Mouse (Mus musculus) midbrain, embryonic 16.5 days (tissue): ENCODE measurements around the gene Slc30a2. TPM values are rescaled to one million over a fixed set of nuclear protein-coding genes. Genes with fewer than 3 reads are reported as not detected.
"Not testable (repeated sequence)": the region's sequence is repeated elsewhere in the genome, so short reads cannot be mapped to it uniquely, and the experiment has no call there.

ENCODE experiments used
- ATAC-seq: fragments of 200-750 bp; cut with Nextera tagmentation; 2 replicates; pipeline ENCODE4 v1.8.0; 2017; ENCODE audit warnings: moderate TSS enrichment
- H3K27ac ChIP-seq: fragments of 300-500 bp; sonication (generic); 2 replicates; pipeline ENCODE4 v1.5.1; 2014; ENCODE audit warnings: mild to moderate bottlenecking, low read length, mixed read lengths
- H3K27me3 ChIP-seq: fragments of 300-500 bp; sonication (generic); 2 replicates; pipeline ENCODE4 v1.6.1; 2014; ENCODE audit warnings: low read depth, low read length, mixed read lengths; ENCODE audit not compliant: control insufficient read depth, insufficient read depth
- H3K36me3 ChIP-seq: fragments of 300-500 bp; sonication (generic); 2 replicates; pipeline ENCODE4 v1.6.1; 2014; ENCODE audit warnings: mild to moderate bottlenecking, low read length, moderate library complexity, mixed read lengths; ENCODE audit not compliant: control insufficient read depth, insufficient read depth
- H3K4me1 ChIP-seq: fragments of 300-500 bp; sonication (generic); 2 replicates; pipeline ENCODE4 v1.6.1; 2014; ENCODE audit warnings: mild to moderate bottlenecking, low read length, mixed read lengths; ENCODE audit not compliant: control insufficient read depth, insufficient read depth
- H3K4me2 ChIP-seq: fragments of 300-500 bp; sonication (generic); 2 replicates; pipeline ENCODE4 v1.6.1; 2014; ENCODE audit warnings: mild to moderate bottlenecking, low read length, mixed read lengths
- H3K4me3 ChIP-seq: fragments of 300-500 bp; sonication (generic); 2 replicates; pipeline ENCODE4 v1.5.1; 2014; ENCODE audit warnings: low read depth, mild to moderate bottlenecking, low read length, moderate library complexity, mixed read lengths
- H3K9ac ChIP-seq: fragments of 300-500 bp; sonication (generic); 2 replicates; pipeline ENCODE4 v1.6.1; 2014; ENCODE audit warnings: low read depth, low read length, mixed read lengths
- H3K9me3 ChIP-seq: fragments of 300-500 bp; sonication (generic); replicated peaks from 2 replicates; pipeline ENCODE4 v1.6.1; 2014; ENCODE audit warnings: mild to moderate bottlenecking, low read length, mixed read lengths; ENCODE audit not compliant: control insufficient read depth, poor library complexity, severe bottlenecking
- WGBS: fragments of 180-500 bp; shearing (Covaris S2); extraction: QIAGEN DNeasy Blood & Tissue Kit; methylation state at CpG from one replicate; pipeline ENCODE4 v1.1.7; 2014; 5-methylcytosine and 5-hydroxymethylcytosine counted together
- polyA plus RNA-seq: library from polyadenylated mRNA; unstranded; fragments of >200 nt; fragmentation: Nextera tagmentation; extraction: Ambion mirVana; gene quantifications from 2 replicates; pipeline ENCODE4 v1.2.1, GENCODE M21; 2015

Slc30a2 gene
- polyA plus RNA-seq, 1 experiment from 2014 or later = 0.30 TPM

- no peaks in the 10 kb centered on the region for H3K36me3 ChIP-seq
Observed at GRCm38 (mm10) chr4:134328832-134329231, 14.1 kb upstream of the Slc30a2 start.

GRCm38 (mm10) chr4:134330281-134330680, 12.7 kb upstream of the Slc30a2 start:
- ATAC-seq = no peak
- no peaks in the 10 kb centered on the region for H3K9me3 ChIP-seq
- H3K4me1 ChIP-seq = no peaks in the 10 kb centered on the region
- no peak overlapping the region for H3K4me3 ChIP-seq
- no peaks in the 10 kb centered on the region for H3K36me3 ChIP-seq
- no peak overlapping the region for H3K4me2 ChIP-seq
- no peak overlapping the region for H3K9ac ChIP-seq
- H3K27ac ChIP-seq = no peak overlapping the region
- WGBS = 72% methylated on average over 5 of the region's 5 CpGs
- no peaks in the 10 kb centered on the region for H3K27me3 ChIP-seq

More at GRCm38 (mm10) chr4:134328832-134329231, 14.1 kb upstream of the Slc30a2 start:
- Histone ChIP-seq H3K9ac (no peak overlapping the region), H3K27ac (no peak overlapping the region), H3K9me3 (no peaks in the 10 kb centered on the region), H3K4me3 (no peak overlapping the region), H3K27me3 (no peaks in the 10 kb centered on the region), H3K4me2 (no peak overlapping the region), H3K4me1 (no peaks in the 10 kb centered on the region)
- no peak for ATAC-seq
- 87% methylated on average over 8 of the region's 8 CpGs for WGBS

- H3K4me1 ChIP-seq, H3K4me3 ChIP-seq, H3K36me3 ChIP-seq, ATAC-seq, H3K27ac ChIP-seq, H3K9ac ChIP-seq, H3K9me3 ChIP-seq, H3K4me2 ChIP-seq: not testable (repeated sequence)
- WGBS = 68% methylated on average over 6 of the region's 6 CpGs
- peaks cover 41% of the 10 kb centered on the region for H3K27me3 ChIP-seq
Observed at GRCm38 (mm10) chr4:134341231-134341630, 1.8 kb upstream of the Slc30a2 start.

GRCm38 (mm10) chr4:134342213-134342779, 685 bp upstream of the Slc30a2 start:
- Histone ChIP-seq H3K4me2 (no peak overlapping the region), H3K9me3 (no peaks in the 10 kb centered on the region), H3K4me3 (no peak overlapping the region), H3K27ac (no peak overlapping the region), H3K4me1 (peaks cover 4% of the 10 kb centered on the region; the same call in 1 of the 2 replicates), H3K36me3 (no peaks in the 10 kb centered on the region), H3K27me3 (peaks cover 42% of the 10 kb centered on the region), H3K9ac (no peak overlapping the region)
- no peak for ATAC-seq
- 38% methylated on average over 11 of the region's 11 CpGs for WGBS

- H3K4me1 ChIP-seq = peaks cover 4% of the 10 kb centered on the region; the same call in 1 of the 2 replicates
- H3K4me2 ChIP-seq = no peak overlapping the region
- H3K27ac ChIP-seq = no peak overlapping the region
- no peak overlapping the region for H3K4me3 ChIP-seq
- H3K9ac ChIP-seq = no peak overlapping the region
- no peaks in the 10 kb centered on the region for H3K36me3 ChIP-seq
- WGBS = 38% methylated on average over 3 of the region's 3 CpGs
- no peak for ATAC-seq
- no peaks in the 10 kb centered on the region for H3K9me3 ChIP-seq
- H3K27me3 ChIP-seq = peaks cover 42% of the 10 kb centered on the region
Observed at GRCm38 (mm10) chr4:134344620-134345019, 1.6 kb downstream of the Slc30a2 start.

GRCm38 (mm10) chr4:134345802-134346201, 2.8 kb downstream of the Slc30a2 start:
- Histone ChIP-seq H3K4me2 (no peak overlapping the region), H3K27ac (no peak overlapping the region), H3K9ac (no peak overlapping the region), H3K9me3 (no peaks in the 10 kb centered on the region), H3K4me3 (no peak overlapping the region), H3K27me3 (peaks cover 42% of the 10 kb centered on the region), H3K36me3 (no peaks in the 10 kb centered on the region), H3K4me1 (peaks cover 4% of the 10 kb centered on the region; the same call in 1 of the 2 replicates)
- WGBS = 91% methylated on average over 15 of the region's 15 CpGs
- ATAC-seq = no peak

GRCm38 (mm10) chr4:134348078-134348477, 5.1 kb downstream of the Slc30a2 start:
- Histone ChIP-seq H3K36me3 (no peaks in the 10 kb centered on the region), H3K4me1 (peaks cover 4% of the 10 kb centered on the region; the same call in 1 of the 2 replicates), H3K9ac (no peak overlapping the region), H3K27ac (no peak overlapping the region), H3K27me3 (peaks cover 25% of the 10 kb centered on the region), H3K4me3 (no peak overlapping the region), H3K4me2 (no peak overlapping the region), H3K9me3 (no peaks in the 10 kb centered on the region)
- ATAC-seq = no peak
- 74% methylated on average over 11 of the region's 11 CpGs for WGBS

GRCm38 (mm10) chr4:134348545-134348944, 5.6 kb downstream of the Slc30a2 start:
- Histone ChIP-seq H3K27ac (no peak overlapping the region), H3K36me3 (no peaks in the 10 kb centered on the region), H3K27me3 (peaks cover 21% of the 10 kb centered on the region), H3K9ac (no peak overlapping the region), H3K9me3 (no peaks in the 10 kb centered on the region), H3K4me3 (no peak overlapping the region), H3K4me2 (no peak overlapping the region), H3K4me1 (no peaks in the 10 kb centered on the region)
- 85% methylated on average over 5 of the region's 5 CpGs for WGBS
- no peak for ATAC-seq

GRCm38 (mm10) chr4:134349829-134350228, 6.8 kb downstream of the Slc30a2 start:
- Histone ChIP-seq H3K36me3 (no peaks in the 10 kb centered on the region), H3K27ac (no peak overlapping the region), H3K27me3 (peaks cover 11% of the 10 kb centered on the region), H3K9ac (no peak overlapping the region), H3K4me3 (no peak overlapping the region), H3K4me1 (no peaks in the 10 kb centered on the region), H3K9me3 (no peaks in the 10 kb centered on the region), H3K4me2 (no peak overlapping the region)
- ATAC-seq = no peak
- WGBS = 86% methylated on average over 7 of the region's 7 CpGs
